Mouse (Mus musculus) bone marrow macrophage, adult 2 months (primary cell): ENCODE data around the gene Apof. TPM values are rescaled to one million over a fixed set of nuclear protein-coding genes. Genes with fewer than 3 reads are reported as not detected.
A peak's percentile ranks its signal among the peaks of the same experiment; 100 is the strongest.

Experiments
- H3K27ac ChIP-seq: 2 replicates; pipeline ENCODE4 v1.5.1; 2012; ENCODE audit warnings: low read depth, low read length; ENCODE audit not compliant: insufficient read depth
- H3K4me1 ChIP-seq: 2 replicates; pipeline ENCODE4 v1.6.1; 2012; ENCODE audit warnings: low read length; ENCODE audit not compliant: control insufficient read depth, insufficient read depth
- H3K4me3 ChIP-seq: 2 replicates; pipeline ENCODE4 v1.5.1; 2012; ENCODE audit warnings: mild to moderate bottlenecking, low read length, moderate library complexity; ENCODE audit not compliant: insufficient read depth
- CTCF ChIP-seq: IDR thresholded peaks from 2 replicates; pipeline ENCODE4 v1.5.1; 2012; ENCODE audit warnings: low read depth, mild to moderate bottlenecking, low read length, moderate library complexity
- POLR2A ChIP-seq: IDR thresholded peaks from 2 replicates; pipeline ENCODE4 v1.6.1; 2012; ENCODE audit warnings: mild to moderate bottlenecking, low read depth, low read length, borderline replicate concordance
- polyA plus RNA-seq: library from polyadenylated mRNA; stranded (reverse); fragments of >200 nt; gene quantifications from 2 replicates; pipeline ENCODE4 v1.2.4, GENCODE M21; 2012; ENCODE audit not compliant: missing spikeins, insufficient read depth, insufficient read length

The Apof gene
- not detected in 2 replicates for polyA plus RNA-seq

- no peak within 1 kb of the TSS for H3K4me3 ChIP-seq
- peaks cover 19% of the 10 kb centered on the region for H3K4me1 ChIP-seq
- H3K27ac ChIP-seq: no peak within 1 kb of the TSS
- no peak for TF ChIP-seq POLR2A
- TF ChIP-seq CTCF: no peak
These were observed at the start of gene Apof for GRCm38 (mm10) chr10:128268371-128268770. TSS of gene Apof (plus strand) at chr10:128268671.

GRCm38 (mm10) chr10:128221533-128222286 lies 46.8 kb upstream of the Apof start:
- no peak overlapping the region for H3K4me3 ChIP-seq
- TF ChIP-seq POLR2A: no peak
- TF ChIP-seq CTCF: no peak
- H3K27ac ChIP-seq: no peak overlapping the region

GRCm38 (mm10) chr10:128225064-128225463 lies 43.4 kb upstream of the Apof start:
- H3K27ac ChIP-seq: no peak overlapping the region
- peaks cover 12% of the 10 kb centered on the region for H3K4me1 ChIP-seq
- TF ChIP-seq CTCF: no peak
- no peak for TF ChIP-seq POLR2A
- no peak overlapping the region for H3K4me3 ChIP-seq

More at GRCm38 (mm10) chr10:128221533-128222286, 46.8 kb upstream of the Apof start:
- H3K4me1 ChIP-seq: no peaks in the 10 kb centered on the region

- Histone ChIP-seq H3K27ac (no peak within 1 kb of the TSS), H3K4me1 (peaks cover 12% of the 10 kb centered on the region), H3K4me3 (no peak within 1 kb of the TSS)
- TF ChIP-seq POLR2A: no peak
- no peak for TF ChIP-seq CTCF
These were observed 42.9 kb upstream of the Apof start, which contains the start of gene Mip for GRCm38 (mm10) chr10:128225538-128225937. TSS of gene Mip (plus strand) at chr10:128225838.

- TF ChIP-seq POLR2A: no peak
- no peak for TF ChIP-seq CTCF
- peaks cover 16% of the 10 kb centered on the region for H3K4me1 ChIP-seq
- no peak overlapping the region for H3K27ac ChIP-seq
- H3K4me3 ChIP-seq: no peak overlapping the region
These were observed 40.9 kb upstream of the Apof start for GRCm38 (mm10) chr10:128227592-128227991.

GRCm38 (mm10) chr10:128228009-128228408 lies 40.5 kb upstream of the Apof start:
- TF ChIP-seq CTCF (no peak), POLR2A (no peak)
- no peak overlapping the region for H3K27ac ChIP-seq
- no peak overlapping the region for H3K4me3 ChIP-seq
- H3K4me1 ChIP-seq: peaks cover 19% of the 10 kb centered on the region

GRCm38 (mm10) chr10:128230582-128230981 lies 37.9 kb upstream of the Apof start:
- H3K4me1 ChIP-seq: peaks cover 31% of the 10 kb centered on the region
- H3K4me3 ChIP-seq: no peak overlapping the region
- H3K27ac ChIP-seq: no peak overlapping the region
- TF ChIP-seq CTCF: no peak
- no peak for TF ChIP-seq POLR2A

- peaks cover 31% of the 10 kb centered on the region for H3K4me1 ChIP-seq
- peak overlapping the region; percentile 82 for H3K4me3 ChIP-seq
- H3K27ac ChIP-seq: peak overlapping the region; percentile 71
- no peak for TF ChIP-seq CTCF
- TF ChIP-seq POLR2A: no peak
These were observed 37.3 kb upstream of the Apof start for GRCm38 (mm10) chr10:128231146-128231545.

- Histone ChIP-seq H3K27ac (peak within 1 kb of the TSS; percentile 71), H3K4me3 (peak within 1 kb of the TSS; percentile 82), H3K4me1 (peaks cover 35% of the 10 kb centered on the region)
- TF ChIP-seq POLR2A (no peak), CTCF (no peak)
These were observed 36.6 kb upstream of the Apof start, which contains the start of gene Timeless for GRCm38 (mm10) chr10:128231697-128232419. TSS of gene Timeless (plus strand) at chr10:128232065.
